Mouse (Mus musculus) midbrain, embryonic 10.5 days (tissue): ENCODE measurements at regions not wholly inside any gene's neighbourhood (a gene's known extent, or its start where the extent isn't known, plus 50 kb on each side); places are given as distances from the start of the nearest gene placed in this dataset.

Source experiments
- DNase-seq: peaks from one replicate; pipeline ENCODE4 v3.0.0-alpha.2; 2017; ENCODE audit warnings: low spot score
- H3K27ac ChIP-seq: fragments of 300-500 bp; sonication (generic); replicated peaks from 2 replicates; pipeline ENCODE4 v1.5.1; 2016; ENCODE audit warnings: mild to moderate bottlenecking
- H3K27me3 ChIP-seq: fragments of 300-500 bp; sonication (generic); 2 replicates; pipeline ENCODE4 v1.6.1; 2016; ENCODE audit warnings: low read depth, mild to moderate bottlenecking; ENCODE audit not compliant: poor library complexity, severe bottlenecking
- H3K36me3 ChIP-seq: fragments of 300-500 bp; sonication (generic); 2 replicates; pipeline ENCODE4 v1.6.1; 2016; ENCODE audit warnings: mild to moderate bottlenecking, moderate library complexity
- H3K4me1 ChIP-seq: fragments of 300-500 bp; sonication (generic); 2 replicates; pipeline ENCODE4 v1.6.1; 2016
- H3K4me3 ChIP-seq: fragments of 300-500 bp; sonication (generic); 2 replicates; pipeline ENCODE4 v1.5.1; 2016; ENCODE audit warnings: mild to moderate bottlenecking, moderate library complexity
- H3K9me3 ChIP-seq: fragments of 300-500 bp; sonication (generic); replicated peaks from 2 replicates; pipeline ENCODE4 v1.6.1; 2016; ENCODE audit warnings: mild to moderate bottlenecking
- WGBS: fragments of 180-500 bp; shearing (Covaris S2); methylation state at CpG from one replicate; pipeline ENCODE4 v1.1.7; 2016; 5-methylcytosine and 5-hydroxymethylcytosine counted together

- H3K27me3 ChIP-seq, result no peaks in the 10 kb centered on the region
- no peaks in the 10 kb centered on the region for H3K36me3 ChIP-seq
- no peaks in the 10 kb centered on the region for H3K9me3 ChIP-seq
- H3K27ac ChIP-seq, result no peak overlapping the region
- DNase-seq, result peak; percentile 33
- 76% methylated on average over 17 of the region's 17 CpGs for WGBS
- H3K4me1 ChIP-seq, result peaks cover 14% of the 10 kb centered on the region
- H3K4me3 ChIP-seq, result no peak overlapping the region
Observed at GRCm38 (mm10) chr10:71485063-71485762, 137.7 kb downstream of the Ipmk start.

DNA sequence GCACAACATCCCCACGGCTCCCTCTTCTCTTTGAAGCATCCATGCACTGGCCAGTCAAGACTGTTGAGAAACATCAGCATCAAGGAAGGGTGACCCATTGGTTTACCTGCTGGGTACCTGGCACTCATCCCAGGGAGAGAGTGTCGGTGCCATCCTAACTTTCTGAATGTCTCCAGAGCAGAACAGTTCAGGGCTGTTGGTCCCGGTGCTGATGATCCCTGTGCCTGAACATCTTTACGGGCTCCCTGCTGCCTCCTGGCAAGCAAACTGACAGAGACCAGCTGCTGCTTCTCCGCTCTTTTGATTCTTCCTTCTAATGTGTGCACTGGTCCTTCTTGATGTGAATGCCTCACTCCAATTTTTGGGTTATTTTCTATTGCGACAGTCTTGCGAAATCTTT, 142.2 kb downstream of the Ipmk start:
- Histone ChIP-seq H3K27me3 (no peaks in the 10 kb centered on the region), H3K4me1 (peaks cover 18% of the 10 kb centered on the region), H3K27ac (no peak overlapping the region), H3K9me3 (no peaks in the 10 kb centered on the region), H3K4me3 (no peak overlapping the region), H3K36me3 (no peaks in the 10 kb centered on the region)
- DNase-seq, result no peak
- 94% methylated on average over 7 of the region's 7 CpGs for WGBS

GRCm38 (mm10) chr10:71502096-71502495, 154.5 kb downstream of the Ipmk start:
- no peaks in the 10 kb centered on the region for H3K9me3 ChIP-seq
- no peak for DNase-seq
- H3K36me3 ChIP-seq, result no peaks in the 10 kb centered on the region
- no peak overlapping the region for H3K4me3 ChIP-seq
- no peak overlapping the region for H3K27ac ChIP-seq
- H3K27me3 ChIP-seq, result no peaks in the 10 kb centered on the region
- 66% methylated on average over 4 of the region's 5 CpGs for WGBS
- H3K4me1 ChIP-seq, result peaks cover 7% of the 10 kb centered on the region; the same call in 1 of the 2 replicates

GRCm38 (mm10) chr10:71504219-71504618, 156.7 kb downstream of the Ipmk start:
- peaks cover 7% of the 10 kb centered on the region; the same call in 1 of the 2 replicates for H3K4me1 ChIP-seq
- DNase-seq, result no peak
- H3K27me3 ChIP-seq, result no peaks in the 10 kb centered on the region
- no peak overlapping the region for H3K27ac ChIP-seq
- no peak overlapping the region for H3K4me3 ChIP-seq
- no peaks in the 10 kb centered on the region for H3K36me3 ChIP-seq
- no peaks in the 10 kb centered on the region for H3K9me3 ChIP-seq
- WGBS, result 78% methylated on average over 1 of the region's 1 CpGs

DNA sequence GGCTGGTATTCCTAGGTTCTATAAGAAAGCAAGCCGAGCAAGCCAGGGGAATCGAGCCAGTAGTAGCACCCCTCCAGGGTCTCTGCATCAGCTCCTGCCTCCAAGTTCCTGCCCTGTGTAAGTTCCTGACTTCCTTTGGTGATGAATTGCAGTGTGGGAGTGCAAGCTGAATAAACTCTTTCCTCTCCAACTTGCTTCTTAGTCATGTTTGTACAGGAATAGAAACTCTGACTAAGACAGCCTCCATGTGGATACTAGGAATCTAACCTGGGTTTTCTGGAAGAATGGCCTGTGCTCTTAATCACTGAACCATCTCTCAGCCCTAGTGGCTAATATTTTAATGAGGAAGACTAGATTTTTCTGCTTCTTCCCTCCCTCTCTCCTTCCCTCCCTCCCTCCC, 177.7 kb downstream of the Ipmk start:
- H3K9me3 ChIP-seq, result 0 out of 2 replicates have a peak, but pooled peaks cover 6% of the 10 kb centered on the region
- H3K36me3 ChIP-seq, result no peaks in the 10 kb centered on the region
- H3K27ac ChIP-seq, result no peak overlapping the region
- no peaks in the 10 kb centered on the region for H3K4me1 ChIP-seq
- no peak for DNase-seq
- 84% methylated on average over 2 of the region's 2 CpGs for WGBS
- H3K4me3 ChIP-seq, result no peak overlapping the region
- H3K27me3 ChIP-seq, result no peaks in the 10 kb centered on the region

GRCm38 (mm10) chr10:71533759-71534158, 186.2 kb downstream of the Ipmk start:
- Histone ChIP-seq H3K4me3 (no peak overlapping the region), H3K36me3 (no peaks in the 10 kb centered on the region), H3K9me3 (no peaks in the 10 kb centered on the region), H3K27ac (no peak overlapping the region), H3K27me3 (no peaks in the 10 kb centered on the region), H3K4me1 (no peaks in the 10 kb centered on the region)
- WGBS, result 90% methylated on average over 2 of the region's 2 CpGs
- no peak for DNase-seq

DNA sequence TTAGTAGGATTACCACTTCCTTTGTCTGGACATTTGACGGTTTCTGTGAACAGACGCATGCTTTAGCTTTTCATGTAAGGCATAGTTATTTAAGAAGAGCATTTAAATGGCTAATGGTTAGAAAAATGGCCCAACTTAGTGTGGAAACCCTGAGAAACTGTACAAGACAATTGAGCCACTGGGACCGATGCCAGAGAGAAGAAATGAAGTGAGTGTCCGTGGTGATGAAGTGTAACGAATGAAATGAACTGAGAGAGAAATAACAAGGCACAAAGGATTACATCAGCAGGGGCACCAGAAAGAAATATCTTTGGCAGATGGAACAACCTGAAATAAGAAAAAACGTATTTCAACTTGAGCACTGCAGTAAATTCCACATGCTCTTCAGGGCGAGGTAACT, 197.9 kb downstream of the Ipmk start:
- DNase-seq, result no peak
- Histone ChIP-seq H3K4me1 (no peaks in the 10 kb centered on the region), H3K36me3 (no peaks in the 10 kb centered on the region), H3K27ac (no peak overlapping the region), H3K4me3 (no peak overlapping the region), H3K27me3 (no peaks in the 10 kb centered on the region), H3K9me3 (no peaks in the 10 kb centered on the region)
- WGBS, result 89% methylated on average over 7 of the region's 7 CpGs

- 92% methylated on average over 7 of the region's 7 CpGs for WGBS
- no peaks in the 10 kb centered on the region for H3K4me1 ChIP-seq
- H3K27me3 ChIP-seq, result no peaks in the 10 kb centered on the region
- H3K27ac ChIP-seq, result no peak overlapping the region
- no peaks in the 10 kb centered on the region for H3K9me3 ChIP-seq
- no peak for DNase-seq
- H3K36me3 ChIP-seq, result no peaks in the 10 kb centered on the region
- H3K4me3 ChIP-seq, result no peak overlapping the region
Observed at GRCm38 (mm10) chr10:71546507-71546906, 198.9 kb downstream of the Ipmk start.

GRCm38 (mm10) chr10:71583716-71584115, 236.2 kb downstream of the Ipmk start:
- Histone ChIP-seq H3K9me3 (peaks cover 5% of the 10 kb centered on the region; the same call in 1 of the 2 replicates), H3K4me3 (no peak overlapping the region), H3K36me3 (no peaks in the 10 kb centered on the region), H3K27me3 (no peaks in the 10 kb centered on the region), H3K4me1 (no peaks in the 10 kb centered on the region), H3K27ac (no peak overlapping the region)
- no peak for DNase-seq
- WGBS, result 89% methylated on average over 10 of the region's 10 CpGs

GRCm38 (mm10) chr10:71598515-71598914, 251.0 kb downstream of the Ipmk start:
- H3K4me3 ChIP-seq, result no peak overlapping the region
- H3K4me1 ChIP-seq, result no peaks in the 10 kb centered on the region
- no peaks in the 10 kb centered on the region for H3K36me3 ChIP-seq
- WGBS, result 93% methylated on average over 6 of the region's 6 CpGs
- DNase-seq, result no peak
- H3K27me3 ChIP-seq, result no peaks in the 10 kb centered on the region
- no peaks in the 10 kb centered on the region for H3K9me3 ChIP-seq
- H3K27ac ChIP-seq, result no peak overlapping the region

DNA sequence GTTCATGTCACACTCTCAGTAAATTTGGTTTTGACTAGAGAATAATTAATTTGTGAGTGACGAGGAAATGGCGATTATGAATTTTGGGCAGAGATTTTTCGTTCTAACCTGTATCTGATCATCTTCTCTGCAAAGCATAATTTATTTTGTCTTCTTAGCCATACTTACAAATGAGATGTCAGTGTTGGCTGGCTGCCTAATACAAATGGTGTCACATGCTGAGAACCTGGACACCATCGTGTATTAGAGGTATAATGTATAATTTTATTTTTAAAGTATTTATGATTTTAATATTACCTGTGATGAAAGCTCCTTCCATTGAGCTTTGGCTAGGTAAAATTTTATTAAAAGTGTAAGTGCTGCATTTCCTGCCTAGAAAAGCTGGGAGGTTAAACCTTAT, 266.2 kb downstream of the Ipmk start:
- DNase-seq, result no peak
- no peak overlapping the region for H3K27ac ChIP-seq
- no peaks in the 10 kb centered on the region for H3K36me3 ChIP-seq
- H3K9me3 ChIP-seq, result no peaks in the 10 kb centered on the region
- H3K4me1 ChIP-seq, result no peaks in the 10 kb centered on the region
- H3K27me3 ChIP-seq, result no peaks in the 10 kb centered on the region
- no peak overlapping the region for H3K4me3 ChIP-seq
- 92% methylated on average over 4 of the region's 4 CpGs for WGBS

DNA sequence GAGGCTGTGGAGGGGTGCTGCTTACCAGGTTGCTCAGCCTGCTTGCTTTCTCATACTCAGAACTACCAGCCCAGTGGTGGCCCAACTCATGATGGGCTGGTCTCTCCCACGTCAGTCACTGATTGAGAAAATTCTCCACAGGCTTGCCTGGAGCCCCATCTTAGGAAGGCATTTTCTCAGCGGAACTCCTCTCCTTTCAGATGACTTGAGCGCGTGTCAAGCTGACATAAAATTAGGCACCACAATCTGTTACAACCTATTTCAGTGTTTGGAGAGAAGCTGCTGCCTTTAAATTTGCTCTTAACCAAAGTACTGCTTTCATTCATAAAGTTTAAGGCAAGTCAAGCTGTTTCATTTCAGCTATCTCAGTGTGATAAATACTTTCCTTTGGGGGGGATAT, 269.6 kb downstream of the Ipmk start:
- no peak overlapping the region for H3K27ac ChIP-seq
- H3K4me3 ChIP-seq, result no peak overlapping the region
- WGBS, result 86% methylated on average over 4 of the region's 4 CpGs
- no peaks in the 10 kb centered on the region for H3K27me3 ChIP-seq
- no peaks in the 10 kb centered on the region for H3K4me1 ChIP-seq
- H3K9me3 ChIP-seq, result no peaks in the 10 kb centered on the region
- H3K36me3 ChIP-seq, result no peaks in the 10 kb centered on the region
- DNase-seq, result no peak

DNA sequence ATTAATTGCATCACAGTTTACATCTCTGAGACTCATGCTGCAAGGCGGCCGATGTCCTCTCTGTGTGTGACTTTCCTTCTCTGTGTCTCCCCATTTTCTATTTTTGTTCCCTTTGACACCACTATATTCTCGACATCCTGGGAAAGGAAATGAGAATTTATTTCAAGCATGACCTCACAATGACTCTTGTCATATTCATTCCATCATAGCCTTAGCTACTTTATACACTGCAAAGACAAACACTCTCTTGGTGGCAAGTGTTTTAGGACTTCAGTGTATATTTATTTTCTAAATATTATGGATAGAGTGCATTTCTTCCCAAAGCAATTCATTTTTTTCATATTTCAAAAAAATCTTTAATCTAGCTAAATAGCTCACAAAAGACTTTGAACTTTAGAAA, 298.5 kb downstream of the Ipmk start:
- Histone ChIP-seq H3K9me3 (no peaks in the 10 kb centered on the region), H3K27ac (no peak overlapping the region), H3K4me1 (no peaks in the 10 kb centered on the region), H3K27me3 (no peaks in the 10 kb centered on the region), H3K36me3 (no peaks in the 10 kb centered on the region), H3K4me3 (no peak overlapping the region)
- WGBS, result 85% methylated on average over 3 of the region's 3 CpGs
- DNase-seq, result no peak

- DNase-seq, result no peak
- no peaks in the 10 kb centered on the region for H3K4me1 ChIP-seq
Observed at GRCm38 (mm10) chr10:71657525-71657924, 310.0 kb downstream of the Ipmk start.

More at GRCm38 (mm10) chr10:71657525-71657924, 310.0 kb downstream of the Ipmk start:
- Histone ChIP-seq H3K27ac (no peak overlapping the region), H3K4me3 (no peak overlapping the region), H3K27me3 (no peaks in the 10 kb centered on the region), H3K36me3 (no peaks in the 10 kb centered on the region), H3K9me3 (no peaks in the 10 kb centered on the region)
- WGBS, result 73% methylated on average over 7 of the region's 7 CpGs
